8 mouse cellular contexts compared by ENCODE assay signal in genomic region chrX:107815502-107816217, GRCm38 (mm10). TPM values are rescaled to one million over a fixed set of nuclear protein-coding genes. Genes with fewer than 3 reads are reported as not detected.
DNase-seq lines count a peak whose midpoint lies in the region; ATAC-seq lines count a peak whose summit lies in the region.

No protein-coding gene starts in this region.

- peak overlapping the region; percentile 64 for H3K9ac ChIP-seq in forebrain, embryonic 15.5 days (replicated peaks)
- H3K9ac ChIP-seq in hindbrain, embryonic 13.5 days, result peak overlapping the region; percentile 74

- WGBS in forebrain, embryonic 15.5 days, result 18% methylated on average over 32 of the region's 32 CpGs
- WGBS in hindbrain, embryonic 13.5 days, result 21% methylated on average over 31 of the region's 32 CpGs

- peak; percentile 2 for DNase-seq in gastrocnemius, adult 18-20 months (ENCODE audit: low spot score)
- DNase-seq in gastrocnemius, postnatal 36 days, result no peak
- DNase-seq in cerebellum, adult 11-12 months, result peak; percentile 69
- DNase-seq in left cerebral cortex, adult 8-10 months (ENCODE audit: low spot score in 2 of 2), result peak; percentile 4 to 8
- peak; percentile 2 for DNase-seq in skeletal muscle tissue, adult 2 months (ENCODE audit: low read depth, low spot score)

- peak overlapping the region; percentile 59 for H3K4me3 ChIP-seq in forebrain, embryonic 15.5 days
- peak overlapping the region; percentile 58 for H3K4me3 ChIP-seq in hindbrain, embryonic 13.5 days
- peak overlapping the region; percentile 93 for H3K4me3 ChIP-seq in megakaryocyte, embryonic 14.5 days (replicated peaks)

- ATAC-seq in forebrain, embryonic 15.5 days (replicated peaks), result no peak; the same call in none of the 2 replicates
- peak; percentile 84 for ATAC-seq in hindbrain, embryonic 13.5 days (ENCODE audit: low FRiP score)

- no peaks in the 10 kb centered on the region for H3K27me3 ChIP-seq in forebrain, embryonic 15.5 days
- no peaks in the 10 kb centered on the region for H3K27me3 ChIP-seq in hindbrain, embryonic 13.5 days
- no peaks in the 10 kb centered on the region for H3K27me3 ChIP-seq in megakaryocyte, embryonic 14.5 days (replicated peaks)

- no peak overlapping the region for H3K27ac ChIP-seq in forebrain, embryonic 15.5 days (replicated peaks)
- 0 out of 2 replicates have a peak overlapping the region, but pooled peaks have one; percentile 44 for H3K27ac ChIP-seq in hindbrain, embryonic 13.5 days

- H3K4me1 ChIP-seq in forebrain, embryonic 15.5 days, result no peaks in the 10 kb centered on the region
- 0 out of 2 replicates have a peak, but pooled peaks cover 2% of the 10 kb centered on the region for H3K4me1 ChIP-seq in hindbrain, embryonic 13.5 days (replicated peaks)
- no peaks in the 10 kb centered on the region; the same call in 1 of the 2 replicates for H3K4me1 ChIP-seq in megakaryocyte, embryonic 14.5 days

- intact Hi-C loops in gastrocnemius, postnatal 36 days (cut with DNase I), result loop anchor here (2.0 kb wide), 1 partner anchor 721 kb away; no protein-coding TSS in a partner anchor

- peak overlapping the region; percentile 49 for H3K4me2 ChIP-seq in forebrain, embryonic 15.5 days (replicated peaks)
- H3K4me2 ChIP-seq in hindbrain, embryonic 13.5 days, result peak overlapping the region; percentile 55

- no peaks in the 10 kb centered on the region for H3K36me3 ChIP-seq in forebrain, embryonic 15.5 days
- H3K36me3 ChIP-seq in hindbrain, embryonic 13.5 days, result no peaks in the 10 kb centered on the region
- H3K36me3 ChIP-seq in megakaryocyte, embryonic 14.5 days (replicated peaks; ENCODE audit: low read length), result no peaks in the 10 kb centered on the region

- no peaks in the 10 kb centered on the region for H3K9me3 ChIP-seq in forebrain, embryonic 15.5 days
- H3K9me3 ChIP-seq in hindbrain, embryonic 13.5 days, result no peaks in the 10 kb centered on the region
- H3K9me3 ChIP-seq in megakaryocyte, embryonic 14.5 days, result no peaks in the 10 kb centered on the region

RNA-seq across cellular contexts. Expression of gene 2610002M06Rik, which starts 0.5 kb away (rescaled TPM):
- 1 to 10 TPM; 5.3 to 6.1 TPM for total RNA-seq in gastrocnemius, adult 18-20 months (2021)
- 1 to 10 TPM; 3.5 to 3.8 TPM for total RNA-seq in gastrocnemius, postnatal 36 days (2021)
- polyA plus RNA-seq in forebrain, embryonic 15.5 days (2015; fragmentation: Nextera tagmentation; extraction: Ambion mirVana), result 14.7 and 16.5 TPM in 2 replicates
- polyA plus RNA-seq in hindbrain, embryonic 13.5 days (2015; fragmentation: Nextera tagmentation; extraction: Ambion mirVana), result 15.2 and 15.9 TPM in 2 replicates
- 10 to 100 TPM; 28.4 to 36.5 (median 33.5) TPM for total RNA-seq in left cerebral cortex, adult 8-10 months (2022)
- 1.0 and 1.8 TPM in 2 replicates for polyA plus RNA-seq in megakaryocyte, embryonic 14.5 days (2012; ENCODE audit: insufficient read depth, low replicate concordance)

RNA-seq across cellular contexts. Expression of gene Tent5d, which starts 23.3 kb away (rescaled TPM):
- not detected for total RNA-seq in gastrocnemius, adult 18-20 months (2021)
- not detected for total RNA-seq in gastrocnemius, postnatal 36 days (2021)
- polyA plus RNA-seq in forebrain, embryonic 15.5 days (2015; fragmentation: Nextera tagmentation; extraction: Ambion mirVana), result 0.13 TPM in 1 of 2 replicates, not detected in the other
- polyA plus RNA-seq in hindbrain, embryonic 13.5 days (2015; fragmentation: Nextera tagmentation; extraction: Ambion mirVana), result not detected in 2 replicates
- not detected for total RNA-seq in left cerebral cortex, adult 8-10 months (2022)
- polyA plus RNA-seq in megakaryocyte, embryonic 14.5 days (2012; ENCODE audit: insufficient read depth, low replicate concordance), result not detected in 2 replicates

Comparison
In these comparisons a context has a peak if more than half of its experiments do, and no peak if none do; other contexts are left out.
1. DNase-seq: peak in gastrocnemius, adult 18-20 months (single experiment), cerebellum, adult 11-12 months (single experiment), left cerebral cortex, adult 8-10 months (2 of 2) and skeletal muscle tissue, adult 2 months (single experiment); none in gastrocnemius, postnatal 36 days (0 of 2).
2. RNA of gene 2610002M06Rik, which starts 0.5 kb away (total RNA-seq): 28.4 to 36.5 TPM in left cerebral cortex, adult 8-10 months; 5.3 to 6.1 TPM in gastrocnemius, adult 18-20 months and 3.5 to 3.8 TPM in gastrocnemius, postnatal 36 days; every median in the first group is over 4 times any median in the second.
3. Peak in every context shown above with its lines, with median percentiles within 50 percentile points of each other: H3K4me3 ChIP-seq.